10 mouse cellular contexts compared by ENCODE assay signal in genomic region chr8:111729233-111730170, GRCm38 (mm10). TPM values are rescaled to one million over a fixed set of nuclear protein-coding genes. Genes with fewer than 3 reads are reported as not detected.
DNase-seq lines count a peak whose midpoint lies in the region; ATAC-seq and TF ChIP-seq lines count a peak whose summit lies in the region.
"Had no signal": no experiment of that assay in that cellular context is flagged by ENCODE, and none has a peak within 500 bp of the region (broad histone marks: within the 10 kb centered on the region; RNA-seq: fewer than 3 reads in every experiment).

No protein-coding gene starts in this region.

- TF ChIP-seq POLR2A in testis, adult 2 months (IDR thresholded peaks at IDR 0.05; ENCODE audit: control insufficient read depth, low read depth, low read length), result 0 out of 2 replicates have a peak, but pooled peaks have one; percentile 19

- no peaks in the 10 kb centered on the region for H3K27me3 ChIP-seq in forebrain, embryonic 13.5 days
- H3K27me3 ChIP-seq in forebrain, embryonic 12.5 days, result no peaks in the 10 kb centered on the region
- H3K27me3 ChIP-seq in testis, adult 2 months (ENCODE audit: control insufficient read depth, insufficient read depth, low read length), result no peaks in the 10 kb centered on the region

- TF ChIP-seq CTCF in testis, adult 2 months (IDR thresholded peaks at IDR 0.05; ENCODE audit: control insufficient read depth, insufficient read depth, insufficient replicate concordance, low read depth, low read length), result no peak

- H3K27ac ChIP-seq in forebrain, embryonic 13.5 days, result no peak overlapping the region
- H3K27ac ChIP-seq in forebrain, embryonic 12.5 days, result no peak overlapping the region
- H3K27ac ChIP-seq in testis, adult 2 months (ENCODE audit: control insufficient read depth, insufficient read depth, low read depth, low read length), result peak overlapping the region; percentile 34; the same call in 1 of the 2 replicates

- no peaks in the 10 kb centered on the region for H3K36me3 ChIP-seq in forebrain, embryonic 13.5 days (ENCODE audit: poor library complexity, severe bottlenecking)
- H3K36me3 ChIP-seq in forebrain, embryonic 12.5 days (replicated peaks), result no peaks in the 10 kb centered on the region
- H3K36me3 ChIP-seq in testis, adult 2 months (ENCODE audit: control insufficient read depth, insufficient read depth, low read length), result no peaks in the 10 kb centered on the region

- H3K4me3 ChIP-seq in forebrain, embryonic 13.5 days, result no peak overlapping the region
- no peak overlapping the region for H3K4me3 ChIP-seq in forebrain, embryonic 12.5 days (replicated peaks)
- H3K4me3 ChIP-seq in testis, adult 2 months (ENCODE audit: control insufficient read depth, low read depth, low read length), result no peak overlapping the region

- H3K9me3 ChIP-seq in forebrain, embryonic 13.5 days (replicated peaks), result no peaks in the 10 kb centered on the region
- H3K9me3 ChIP-seq in forebrain, embryonic 12.5 days, result no peaks in the 10 kb centered on the region

- no peak overlapping the region for H3K9ac ChIP-seq in forebrain, embryonic 13.5 days
- H3K9ac ChIP-seq in forebrain, embryonic 12.5 days, result no peak overlapping the region

- no peak for ATAC-seq in forebrain, embryonic 13.5 days
- no peak for ATAC-seq in forebrain, embryonic 12.5 days (ENCODE audit: low FRiP score)
- ATAC-seq in megakaryocyte-erythroid progenitor cell, adult 5-6 weeks (replicated peaks; ENCODE audit: low FRiP score, low TSS enrichment, poor library complexity, severe bottlenecking), result no peak

- peaks cover 72% of the 10 kb centered on the region for H3K4me1 ChIP-seq in forebrain, embryonic 13.5 days
- peaks cover 53% of the 10 kb centered on the region for H3K4me1 ChIP-seq in forebrain, embryonic 12.5 days
- peaks cover 28% of the 10 kb centered on the region for H3K4me1 ChIP-seq in testis, adult 2 months (ENCODE audit: control insufficient read depth, insufficient read depth, low read length)

- DNase-seq in testis, postnatal 10 days (ENCODE audit: low spot score), result no peak
- DNase-seq in kidney, postnatal 36 days, result peak; percentile 81 to 92
- DNase-seq in T-cell, adult 2 months (ENCODE audit: low spot score), result no peak
- DNase-seq in layer of hippocampus, adult 8-10 months (ENCODE audit: low spot score in 2 of 2), result no peak

- peak overlapping the region; percentile 75; the same call in 1 of the 2 replicates for H3K4me2 ChIP-seq in forebrain, embryonic 13.5 days
- H3K4me2 ChIP-seq in forebrain, embryonic 12.5 days, result no peak overlapping the region

- WGBS in forebrain, embryonic 13.5 days, result 78% methylated on average over 7 of the region's 7 CpGs
- 76% methylated on average over 7 of the region's 7 CpGs for WGBS in forebrain, embryonic 12.5 days

RNA-seq across cellular contexts. Expression of gene Bcar1, which starts 14.1 kb away (rescaled TPM):
- polyA plus RNA-seq in forebrain, embryonic 13.5 days (2015; fragmentation: Nextera tagmentation; extraction: Ambion mirVana), result 49.9 and 50.0 TPM in 2 replicates
- 44.0 and 45.6 TPM in 2 replicates for polyA plus RNA-seq in forebrain, embryonic 12.5 days (2016; fragmentation: Nextera tagmentation; extraction: Ambion mirVana)
- polyA plus RNA-seq in testis, adult 2 months (2012; rRNA removed), result 29.5 and 30.9 TPM in 2 replicates
- total RNA-seq in layer of hippocampus, adult 8-10 months (2022), result 10 to 100 TPM; 58.8 to 73.3 (median 62.6) TPM
- total RNA-seq in megakaryocyte-erythroid progenitor cell, adult 5-6 weeks (2014; fragmentation: Nextera tagmentation), result 0.17 TPM in 1 of 2 replicates, not detected in the other
- total RNA-seq in megakaryocyte-erythroid progenitor cell, adult 5-6 weeks (2017), result not detected in 2 replicates

RNA-seq across cellular contexts. Expression of gene Ctrb1, which starts 38.7 kb away (rescaled TPM):
- polyA plus RNA-seq in forebrain, embryonic 13.5 days (2015; fragmentation: Nextera tagmentation; extraction: Ambion mirVana), result 1.7 TPM in 1 of 2 replicates, not detected in the other
- not detected in 2 replicates for polyA plus RNA-seq in forebrain, embryonic 12.5 days (2016; fragmentation: Nextera tagmentation; extraction: Ambion mirVana)
- 1.4 and 3.1 TPM in 2 replicates for polyA plus RNA-seq in testis, adult 2 months (2012; rRNA removed)
- total RNA-seq in layer of hippocampus, adult 8-10 months (2022), result not detected
- not detected in 2 replicates for total RNA-seq in megakaryocyte-erythroid progenitor cell, adult 5-6 weeks (2014; fragmentation: Nextera tagmentation)
- not detected in 2 replicates for total RNA-seq in megakaryocyte-erythroid progenitor cell, adult 5-6 weeks (2017)
- total RNA-seq: CH12.LX had no signal
- polyA plus RNA-seq: limb, embryonic 11.5 days had no signal

Comparison
In these comparisons a context has a peak if more than half of its experiments do, and no peak if none do; other contexts are left out.
1. DNase-seq: peak in kidney, postnatal 36 days (2 of 2); none in testis, postnatal 10 days (single experiment), T-cell, adult 2 months (single experiment) and layer of hippocampus, adult 8-10 months (0 of 2).